Mouse (Mus musculus) kidney, adult 2 months (tissue): ENCODE data around the gene Dcaf17.

Source experiments
- CTCF ChIP-seq: fragments of 200-500 bp; conservative IDR thresholded peaks from 2 replicates; pipeline ENCODE4 v1.5.1; 2011; ENCODE audit warnings: low read depth, mild to moderate bottlenecking, control low read depth, low read length, moderate library complexity, mixed read lengths; ENCODE audit not compliant: insufficient read depth, insufficient read length
- POLR2A ChIP-seq: fragments of 200-500 bp; IDR thresholded peaks from one replicate; pipeline ENCODE4 v1.6.1; 2011; ENCODE audit warnings: low read depth, low read length, control low read depth

DNA sequence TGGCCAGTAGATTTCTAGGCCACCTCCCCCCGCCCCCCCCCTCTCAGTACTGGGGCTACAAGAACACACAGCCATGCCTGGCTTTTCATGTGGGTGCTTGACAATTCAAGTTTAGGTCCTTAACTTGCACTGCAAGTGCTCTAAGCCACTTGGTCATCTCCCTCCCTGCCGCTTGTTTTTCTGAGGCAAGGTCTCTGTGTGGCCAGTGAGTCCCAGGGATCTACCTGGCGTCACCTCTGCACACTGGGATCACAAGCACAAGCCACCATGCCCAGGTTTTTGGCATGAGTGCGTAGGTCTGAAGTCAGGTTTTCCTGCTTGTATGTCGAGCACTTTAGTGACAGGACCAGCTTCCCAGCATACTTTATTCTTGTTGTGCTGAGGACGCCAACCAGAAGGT is 31.1 kb upstream of the Dcaf17 start:
- no peak for TF ChIP-seq CTCF
- no peak for TF ChIP-seq POLR2A
